Mouse (Mus musculus): ENCODE data around the gene Tox4.

The Tox4 gene

DNA sequence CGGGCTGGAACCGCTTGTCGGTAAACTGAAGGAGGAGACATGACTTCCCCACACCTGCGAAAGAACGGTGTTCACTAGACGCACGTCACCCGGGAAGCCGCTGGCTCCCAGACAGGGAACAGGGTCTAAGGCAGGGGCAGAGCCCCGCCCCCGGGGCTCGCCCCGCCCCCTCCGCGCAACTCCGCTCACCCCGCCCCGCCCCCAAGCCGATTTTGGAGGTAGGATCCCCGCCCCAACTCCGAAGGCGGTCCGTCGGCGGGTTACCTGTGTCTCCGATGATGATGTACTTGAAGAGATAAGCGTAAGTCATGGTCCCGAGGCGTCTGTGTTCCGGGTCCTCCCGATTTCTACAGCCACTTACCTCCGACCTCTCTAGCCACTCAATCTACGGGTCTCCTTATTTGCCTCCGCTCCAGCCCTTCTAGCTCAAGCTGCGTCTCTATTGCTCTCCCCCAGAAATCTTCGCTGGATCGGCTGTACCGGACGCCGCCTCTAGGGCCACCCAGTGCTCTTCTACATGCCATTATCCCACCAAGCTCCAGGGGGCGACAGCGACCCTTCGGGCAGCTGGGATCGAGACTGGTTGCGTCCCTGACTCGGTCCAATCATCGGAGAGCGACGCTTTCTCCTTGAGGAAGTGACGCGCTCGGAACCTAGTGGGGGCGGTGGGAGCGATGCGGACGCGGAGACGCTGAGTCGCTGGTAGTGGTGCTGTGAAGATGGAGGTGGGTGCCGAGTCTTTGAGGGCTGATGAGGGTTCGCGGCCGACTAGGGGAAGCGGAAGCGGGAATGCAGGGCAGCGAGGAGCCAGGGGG, at the start of gene Tox4, which contains the start of gene Rab2b:
Gene Tox4, plus strand, starts transcription at position 215 of the 815 bp plus-strand sequence.
Gene Rab2b, minus strand, starts transcription at position 614 of the 815 bp plus-strand sequence.
- under 1% methylated on average over 66 of the region's 66 CpGs for WGBS

- 81% methylated on average over 6 of the region's 6 CpGs for WGBS
These were observed 46.7 kb upstream of the Tox4 start for GRCm38 (mm10) chr14:52232249-52232648.

DNA sequence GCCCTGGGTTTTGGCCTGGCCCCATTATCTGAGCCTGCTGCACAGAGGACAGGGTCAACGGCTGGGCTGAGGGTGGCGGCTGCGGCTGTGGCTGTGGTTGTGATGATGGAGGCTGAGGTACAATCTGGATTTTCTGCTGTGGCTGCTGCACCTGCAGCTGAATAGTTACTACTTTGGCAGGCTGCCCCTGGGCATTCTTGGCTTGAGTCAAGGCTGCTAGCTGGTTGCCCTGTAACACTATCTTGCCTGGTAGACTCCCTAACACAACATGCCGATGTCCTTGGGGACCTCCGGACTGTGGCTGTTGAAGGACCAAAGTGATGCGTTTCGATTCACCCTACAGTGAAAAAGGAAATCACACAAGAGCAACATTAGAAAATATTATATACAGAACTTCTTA, 43.8 kb upstream of the Tox4 start:
- WGBS, result 86% methylated on average over 7 of the region's 7 CpGs

DNA sequence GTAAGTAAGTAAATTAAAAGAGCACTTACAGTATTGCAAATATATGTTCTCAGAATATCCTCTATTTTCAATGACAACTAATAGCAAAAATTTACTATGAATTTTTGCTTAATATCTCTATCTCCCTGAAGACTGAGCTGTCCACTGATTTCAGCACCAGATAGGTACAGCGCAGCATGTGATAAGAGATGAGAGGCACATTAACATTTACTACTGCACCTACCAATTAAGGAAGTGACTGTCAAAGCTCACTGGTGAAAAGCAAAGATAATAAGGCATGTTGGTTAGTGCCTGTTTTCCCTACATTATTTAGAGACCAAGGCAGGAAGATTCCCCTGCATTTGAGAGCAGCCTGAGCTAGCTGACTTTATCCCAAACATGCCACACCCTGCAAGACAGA, 42.7 kb upstream of the Tox4 start:
- WGBS, result 95% methylated on average over 1 of the region's 1 CpGs

DNA sequence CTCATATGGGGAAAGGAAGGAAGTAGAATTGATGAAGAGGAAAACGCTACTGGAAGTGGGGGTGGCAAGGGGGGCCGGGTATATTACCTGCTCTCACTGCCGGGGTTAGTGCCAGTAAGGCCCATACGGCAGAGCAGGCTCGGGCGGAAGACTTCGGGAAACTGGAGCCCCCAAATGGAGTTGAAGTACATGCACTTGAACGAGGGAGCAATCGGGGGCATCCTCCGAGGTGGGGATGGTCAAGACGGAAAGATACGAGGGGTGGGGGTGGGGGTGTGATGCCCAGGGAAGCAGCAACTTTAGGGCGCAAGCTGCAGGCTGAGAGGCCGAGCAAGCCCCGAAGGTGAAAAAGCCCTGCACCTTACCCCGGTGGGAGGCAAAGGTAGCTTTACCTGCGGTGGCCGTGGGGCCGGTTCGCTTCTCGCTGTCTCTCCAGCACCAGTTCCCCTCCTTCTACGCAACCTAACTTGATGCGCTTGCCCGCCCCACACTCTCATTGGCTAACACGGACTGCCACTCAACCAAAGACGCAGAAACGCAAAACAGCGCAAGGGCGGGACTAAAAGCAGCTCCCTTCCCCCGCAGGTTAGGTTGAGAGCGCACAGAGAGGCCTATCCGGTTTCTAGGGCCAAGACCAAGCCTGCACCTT, 34.8 kb upstream of the Tox4 start:
- WGBS, result 1% methylated on average over 32 of the region's 32 CpGs

- 6% methylated on average over 7 of the region's 7 CpGs for WGBS
These were observed 34.3 kb upstream of the Tox4 start for GRCm38 (mm10) chr14:52244690-52245042.

GRCm38 (mm10) chr14:52246129-52246528, 32.8 kb upstream of the Tox4 start:
- 65% methylated on average over 4 of the region's 4 CpGs for WGBS

- 5% methylated on average over 18 of the region's 18 CpGs for WGBS
These were observed 22.4 kb upstream of the Tox4 start for GRCm38 (mm10) chr14:52256311-52257175.

GRCm38 (mm10) chr14:52257484-52258213, 21.3 kb upstream of the Tox4 start, which contains the start of gene Chd8:
Chd8 (minus strand) TSS chr14:52257780.
- WGBS, result under 1% methylated on average over 54 of the region's 54 CpGs

DNA sequence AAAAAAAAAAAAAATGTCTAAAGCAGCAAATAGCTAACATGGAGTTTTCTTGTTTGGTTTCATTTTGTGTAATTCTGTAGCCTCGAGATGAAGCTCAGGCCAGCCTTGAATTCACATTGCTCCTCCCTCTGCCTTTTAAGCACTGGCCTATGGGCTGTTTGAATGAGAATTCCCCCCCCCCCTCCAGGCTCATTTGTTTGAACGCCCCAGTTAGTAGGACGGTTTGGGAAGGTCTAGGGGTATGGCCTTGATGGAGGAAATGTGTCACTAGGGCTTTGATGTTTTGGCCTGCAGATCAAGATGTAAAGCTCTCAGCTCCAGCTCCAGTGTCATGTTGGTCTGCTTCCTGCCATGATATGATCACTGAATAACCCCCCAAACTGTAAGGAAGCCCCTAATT, 6.2 kb upstream of the Tox4 start:
- WGBS, result 72% methylated on average over 3 of the region's 3 CpGs

DNA sequence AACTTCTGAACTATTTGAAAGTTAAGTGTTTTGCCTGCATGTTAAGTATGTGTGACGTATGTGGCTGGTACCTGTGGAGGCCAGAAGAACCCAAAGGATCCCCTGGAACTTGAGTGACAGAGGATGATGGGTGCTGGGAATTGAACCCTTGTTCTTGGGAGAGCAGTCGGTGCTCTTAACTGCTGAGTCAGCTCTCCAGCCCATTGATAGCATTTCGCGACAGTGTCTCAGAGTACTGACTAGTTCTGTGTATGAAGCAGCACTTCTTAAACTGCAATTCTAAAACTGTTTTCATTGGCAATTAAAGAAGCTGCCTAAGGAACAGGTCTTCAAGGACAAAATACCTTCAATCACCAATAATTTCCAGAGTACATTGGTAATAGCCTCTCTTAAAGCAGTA, 1.7 kb upstream of the Tox4 start:
- 92% methylated on average over 4 of the region's 4 CpGs for WGBS

DNA sequence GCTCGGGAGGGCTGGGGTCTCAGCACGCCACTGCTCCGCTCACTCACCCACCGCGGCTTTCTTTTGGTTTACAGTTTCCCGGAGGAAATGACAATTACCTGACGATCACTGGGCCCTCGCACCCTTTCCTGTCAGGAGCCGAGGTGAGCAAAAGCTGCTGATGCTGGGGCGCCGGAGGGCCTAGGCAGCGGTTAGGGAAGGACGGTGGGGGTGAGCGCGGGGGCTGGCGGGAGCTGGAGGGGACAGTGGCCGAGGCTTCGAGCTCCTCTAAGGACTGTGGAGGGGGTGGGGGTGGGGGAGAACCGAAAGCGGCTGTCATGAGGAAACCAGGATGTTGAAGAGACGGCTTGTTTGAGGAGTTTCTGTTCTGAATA, 788 bp downstream of the Tox4 start:
- WGBS, result 1% methylated on average over 21 of the region's 21 CpGs

GRCm38 (mm10) chr14:52283629-52284028, 4.7 kb downstream of the Tox4 start:
- 79% methylated on average over 5 of the region's 5 CpGs for WGBS

DNA sequence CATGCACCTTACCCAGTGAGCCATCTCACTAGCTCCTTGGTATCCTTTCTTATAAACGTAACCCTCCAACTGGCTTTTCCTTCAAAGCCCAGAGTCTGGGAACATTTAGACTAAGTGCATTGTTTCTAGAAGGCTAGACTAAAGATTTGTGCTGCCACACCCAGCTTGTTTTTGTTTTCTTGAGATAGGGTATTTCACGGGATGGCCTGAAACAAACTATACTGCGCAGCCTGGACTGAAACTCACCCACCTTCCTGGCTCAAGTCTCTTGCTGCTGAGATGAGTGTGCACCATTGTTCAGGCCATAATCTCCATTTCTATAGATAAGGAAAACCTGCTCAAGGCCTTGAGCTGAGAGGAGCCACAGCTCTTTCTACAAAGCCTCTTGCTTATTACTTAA, 5.2 kb downstream of the Tox4 start:
- 79% methylated on average over 3 of the region's 3 CpGs for WGBS

GRCm38 (mm10) chr14:52295558-52296264, 16.8 kb downstream of the Tox4 start:
- WGBS, result 54% methylated on average over 6 of the region's 6 CpGs

DNA sequence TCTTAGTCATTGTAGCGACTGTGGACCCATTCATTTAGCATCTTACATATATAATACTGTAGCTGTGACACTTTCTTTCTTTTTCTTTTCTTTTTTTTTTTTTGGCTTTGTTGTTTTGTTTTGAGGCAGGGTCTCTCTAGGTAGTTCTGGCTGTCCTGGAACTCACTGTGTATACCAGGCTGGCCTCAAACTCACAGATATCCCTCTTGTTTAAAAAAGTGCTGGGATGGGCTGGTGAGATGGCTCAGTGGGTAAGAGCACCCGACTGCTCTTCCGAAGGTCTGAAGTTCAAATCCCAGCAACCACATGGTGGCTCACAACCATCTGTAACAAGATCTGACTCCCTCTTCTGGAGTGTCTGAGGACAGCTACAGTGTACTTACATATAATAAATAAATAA, 24.6 kb downstream of the Tox4 start:
- 77% methylated on average over 3 of the region's 3 CpGs for WGBS

GRCm38 (mm10) chr14:52304644-52305271, 25.8 kb downstream of the Tox4 start, which contains the start of gene Mettl3:
Mettl3 (minus strand) TSS chr14:52305128.
- under 1% methylated on average over 46 of the region's 46 CpGs for WGBS

DNA sequence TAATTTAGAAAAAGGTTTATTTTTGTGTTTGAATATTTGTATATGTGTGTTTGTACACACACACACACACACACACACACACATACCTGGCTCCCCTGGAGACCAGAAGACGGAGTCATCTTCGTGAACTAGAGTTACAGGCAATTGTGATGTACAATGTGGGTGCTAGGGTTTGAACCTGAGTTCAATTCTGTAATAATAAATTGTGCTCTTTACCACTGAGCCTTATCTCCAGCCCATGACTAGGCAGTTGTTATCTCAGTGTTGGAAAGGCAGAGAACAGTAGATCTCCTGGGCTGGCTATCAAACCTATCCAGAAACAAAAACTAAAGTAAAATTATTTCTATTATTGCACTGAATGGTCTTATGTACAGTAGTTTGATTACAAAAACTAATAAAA, 27.2 kb downstream of the Tox4 start:
- WGBS, result 98% methylated on average over 2 of the region's 2 CpGs

GRCm38 (mm10) chr14:52310343-52310742, 31.4 kb downstream of the Tox4 start:
- 91% methylated on average over 6 of the region's 6 CpGs for WGBS

DNA sequence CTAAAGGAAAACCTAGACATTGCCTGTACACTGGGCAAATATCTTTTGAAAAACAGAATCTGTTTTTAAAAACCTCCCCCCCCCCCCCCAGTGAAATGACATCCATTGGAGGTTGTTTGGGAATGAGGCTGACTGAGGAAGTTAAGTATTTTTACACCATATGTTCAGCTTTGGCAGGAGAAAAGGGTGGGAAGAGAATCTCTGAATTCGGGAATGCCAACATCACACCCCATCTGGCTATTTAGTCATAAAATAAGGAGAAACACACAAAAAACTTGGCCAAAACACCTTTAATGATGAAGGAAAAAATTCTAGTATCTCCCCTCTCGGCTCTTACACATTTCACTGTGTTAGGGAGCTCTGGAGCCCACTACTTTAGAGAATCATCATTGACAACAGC, 32.0 kb downstream of the Tox4 start:
- WGBS, result 47% methylated on average over 2 of the region's 2 CpGs
